Mouse (Mus musculus) frontal cortex, postnatal 25 days (tissue): ENCODE measurements around the gene Sbf2.
"Not testable (repeated sequence)": the region's sequence is repeated elsewhere in the genome, so short reads cannot be mapped to it uniquely, and the experiment has no call there.

Experiments
- DNase-seq, 2 experiments: peaks; one replicate each; pipeline ENCODE4 v3.0.0; 2022; ENCODE audit warnings: low spot score in 2 of 2

Sbf2 gene

DNA sequence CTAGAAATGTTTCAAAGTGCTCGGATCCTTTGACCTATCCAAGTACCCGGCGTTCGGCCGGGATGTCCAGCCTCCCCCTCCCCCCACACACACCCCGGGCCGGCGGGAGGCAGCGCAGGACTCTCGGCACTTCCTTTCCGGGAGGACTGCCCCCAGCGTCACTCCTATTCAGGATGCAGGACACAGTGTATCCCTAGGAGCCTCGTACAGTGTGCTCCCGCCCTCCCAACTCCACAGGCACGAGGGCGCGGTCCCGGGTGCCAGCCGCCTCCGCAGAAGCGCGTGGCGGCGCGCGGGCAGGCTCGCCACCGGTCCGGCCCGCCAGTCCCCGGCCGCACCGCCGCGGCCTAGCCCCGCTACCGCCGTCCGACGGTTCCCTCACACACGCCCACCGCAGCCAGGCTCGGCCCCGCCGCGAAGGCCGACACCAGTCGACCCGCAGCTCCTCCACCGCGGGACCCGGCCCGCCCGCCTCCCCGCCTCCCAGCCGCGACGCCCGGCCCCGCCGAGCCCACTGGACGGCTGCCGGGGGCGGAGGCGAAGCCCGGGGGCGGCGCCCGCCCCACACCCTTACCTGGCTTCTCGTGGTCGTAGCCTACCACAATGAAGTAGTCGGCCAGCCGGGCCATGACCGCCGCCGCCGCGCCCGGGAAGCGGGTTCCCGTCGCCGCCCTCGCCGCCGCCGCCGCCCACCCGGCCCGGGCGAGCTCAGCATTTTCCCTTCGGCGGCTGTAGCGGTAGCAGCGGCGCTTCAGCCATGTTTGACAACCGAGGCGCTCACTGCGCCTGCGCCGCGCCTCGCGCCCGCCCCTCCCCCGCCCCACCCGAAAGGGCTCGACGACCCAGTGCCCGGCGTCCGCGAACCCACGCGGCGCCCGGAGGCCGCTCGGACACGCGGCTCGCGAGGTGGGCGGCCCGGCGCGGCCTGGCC, at the start of gene Sbf2:
Gene Sbf2, minus strand, starts transcription at position 790 of the 931 bp plus-strand sequence.
- peak; percentile 50 to 56 for DNase-seq

DNA sequence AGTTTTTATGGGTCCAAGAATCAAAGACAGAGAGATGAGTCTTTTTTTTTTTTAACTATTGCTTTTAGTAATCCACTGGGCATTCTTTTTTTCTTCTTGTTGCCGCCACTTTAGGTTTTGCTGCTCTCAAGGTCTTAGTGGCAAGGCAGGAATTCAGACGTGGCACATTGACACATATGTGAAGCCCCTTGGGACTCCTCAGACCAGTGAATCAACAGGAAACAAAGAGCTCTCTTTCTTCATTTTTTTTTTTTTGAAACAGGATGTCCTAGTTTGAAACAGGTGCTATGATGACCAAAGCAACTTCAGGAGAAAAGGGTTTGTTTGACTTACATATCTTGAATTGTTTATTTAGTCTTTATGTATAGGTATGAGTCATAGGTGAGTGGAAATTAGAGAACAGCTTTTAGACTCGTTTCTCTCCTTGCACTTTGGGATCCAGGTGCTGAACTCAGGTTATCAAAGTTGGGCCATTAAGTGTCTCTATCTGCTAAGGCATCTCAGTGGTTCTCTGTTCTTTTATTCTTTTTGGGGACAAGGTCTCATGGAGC, 43.7 kb upstream of the Sbf2 start:
- no peak for DNase-seq

DNA sequence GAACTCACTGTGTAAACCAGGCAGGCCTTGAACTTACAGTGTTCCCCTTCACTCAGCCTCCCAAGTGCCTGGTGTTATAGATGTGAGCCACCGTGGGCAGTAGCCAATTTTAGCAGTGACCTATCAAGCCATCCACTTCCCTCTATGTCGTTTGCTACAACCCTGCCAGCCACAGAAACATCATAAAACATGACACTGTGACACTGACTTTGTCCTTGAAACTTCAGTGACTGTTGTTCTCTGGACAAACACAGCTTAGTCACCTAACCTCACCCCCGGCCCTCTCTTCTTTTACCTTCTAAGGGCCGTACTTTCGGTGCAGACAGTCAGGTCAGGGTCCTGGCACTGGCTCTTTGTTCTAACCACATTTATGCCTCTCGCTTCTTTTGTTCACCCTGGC, 41.2 kb upstream of the Sbf2 start:
- DNase-seq, result no peak

DNA sequence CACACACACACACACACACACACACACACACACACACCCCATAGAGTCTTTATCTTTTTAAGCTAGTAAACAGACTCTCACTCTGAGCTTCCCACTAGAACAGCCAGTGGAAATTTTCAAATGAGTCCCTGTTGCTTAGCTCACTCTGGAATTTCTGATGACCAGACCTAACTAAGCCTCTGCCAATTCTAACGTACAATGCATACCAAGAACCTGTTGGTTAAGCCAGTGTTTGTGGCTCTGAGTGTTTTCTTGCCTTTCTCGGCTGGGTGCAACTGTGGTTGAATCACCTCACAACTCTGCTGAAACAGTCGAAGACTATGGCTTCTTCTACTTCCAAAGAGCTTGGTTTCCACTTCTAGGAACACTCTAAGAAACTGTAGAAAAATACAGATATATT, 40.5 kb upstream of the Sbf2 start:
- DNase-seq, result no peak

DNA sequence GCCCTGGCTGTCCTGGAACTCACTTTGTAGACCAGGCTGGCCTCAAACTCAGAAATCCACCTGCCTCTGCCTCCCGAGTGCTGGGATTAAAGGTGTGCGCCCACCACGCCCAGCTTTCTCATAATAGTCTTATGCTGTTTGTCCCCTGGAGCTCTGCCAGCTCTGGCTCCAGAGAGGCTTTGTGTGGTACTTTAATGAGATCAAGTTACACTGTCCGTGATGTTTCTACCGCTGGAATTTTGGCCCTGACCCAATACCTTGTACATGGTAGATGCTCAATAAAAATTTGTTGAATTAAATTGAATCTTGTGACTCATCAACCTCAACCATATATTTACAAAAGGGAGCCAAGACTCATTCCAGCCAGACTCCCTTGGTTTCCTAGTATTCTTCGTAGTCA, 36.4 kb upstream of the Sbf2 start:
- DNase-seq, result no peak

DNA sequence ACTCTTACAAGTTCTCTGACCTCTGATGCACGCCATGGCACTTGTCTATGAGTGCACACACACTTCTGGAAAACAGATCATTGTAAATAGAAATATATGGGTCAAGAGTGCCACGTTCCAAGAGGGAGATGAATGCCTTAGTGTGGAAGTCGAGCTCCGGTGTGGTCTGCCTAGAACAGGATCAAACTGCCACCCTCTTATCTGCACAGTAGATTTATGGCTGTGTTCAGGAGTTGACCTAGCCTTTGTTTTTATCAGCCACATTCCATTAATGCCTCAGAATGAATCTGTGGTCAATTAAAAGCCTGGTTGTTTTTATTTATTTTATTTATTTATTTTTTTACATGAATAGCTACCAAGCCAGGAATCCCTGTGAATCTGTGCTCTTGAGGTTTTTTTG, 35.8 kb upstream of the Sbf2 start:
- DNase-seq, result no peak

DNA sequence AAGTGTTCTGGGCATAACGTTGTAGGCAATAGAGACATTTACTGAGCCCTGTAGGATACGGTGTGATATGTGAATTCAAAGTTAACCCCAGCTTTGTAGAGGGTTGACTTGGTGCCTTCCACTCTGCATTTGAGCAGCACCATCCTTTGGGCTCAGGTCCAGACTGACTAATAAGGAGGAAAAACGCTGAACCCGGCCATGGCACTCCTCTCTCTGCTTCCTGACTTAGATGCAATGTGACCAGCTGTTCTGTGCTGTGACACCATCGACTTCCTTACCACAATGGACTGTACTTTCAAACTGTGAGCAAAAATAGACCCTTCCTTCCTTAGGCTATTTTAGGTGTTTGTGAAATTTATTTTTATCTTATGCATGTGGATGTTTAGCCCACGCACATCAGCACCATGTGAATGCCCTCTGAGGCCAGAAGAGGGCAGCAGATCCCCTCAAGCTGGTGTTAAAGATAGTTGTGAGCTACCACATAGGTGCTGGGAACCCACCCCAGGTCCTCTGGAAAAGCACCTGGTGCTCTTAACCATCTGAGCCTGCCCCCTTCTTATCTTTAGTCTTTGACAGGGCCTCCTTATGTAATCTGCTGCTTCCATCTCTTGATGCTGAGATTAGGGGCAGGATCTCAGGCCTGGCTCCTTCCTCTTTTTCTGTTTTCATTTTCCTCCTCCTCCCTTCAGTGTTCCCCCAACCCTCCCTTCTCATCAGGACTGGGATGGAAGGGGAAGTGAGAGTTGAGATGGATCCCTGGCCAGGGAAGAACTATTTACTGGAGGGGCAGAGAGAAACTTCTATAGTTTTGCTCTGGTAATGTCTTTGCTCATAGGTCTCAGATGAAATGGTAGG, 34.6 kb upstream of the Sbf2 start:
- DNase-seq, result no peak

DNA sequence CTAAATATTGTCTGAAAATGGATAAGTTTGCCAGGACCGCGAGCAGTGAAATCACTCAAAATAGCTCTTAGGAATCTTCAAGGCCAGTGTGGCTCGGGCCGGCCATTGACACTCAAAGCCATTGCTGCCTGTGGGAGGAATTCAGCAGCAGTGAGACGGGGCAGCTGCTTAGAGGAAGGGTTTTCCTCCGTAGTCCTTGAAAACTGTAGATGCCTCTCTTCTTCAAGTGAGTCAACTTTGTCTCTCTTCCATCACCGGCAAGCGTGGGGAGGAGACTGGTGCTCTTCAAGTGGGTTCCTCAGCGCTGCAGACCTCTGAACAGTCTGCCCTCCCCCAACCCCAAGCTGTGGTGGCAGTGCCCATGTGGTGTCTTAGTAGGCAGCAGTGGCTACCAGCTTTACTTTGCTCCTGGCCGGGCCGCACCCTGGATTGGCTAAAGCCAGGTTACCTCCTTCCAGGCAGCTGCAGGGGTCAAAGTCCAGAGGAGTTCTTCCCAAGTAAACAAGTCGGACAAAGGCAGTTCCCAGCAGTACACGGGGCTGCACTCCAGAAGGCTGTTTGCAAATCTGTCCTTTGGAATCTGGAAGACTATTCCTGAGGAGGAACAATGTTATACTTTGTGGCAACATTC, 33.8 kb upstream of the Sbf2 start:
- no peak for DNase-seq

DNA sequence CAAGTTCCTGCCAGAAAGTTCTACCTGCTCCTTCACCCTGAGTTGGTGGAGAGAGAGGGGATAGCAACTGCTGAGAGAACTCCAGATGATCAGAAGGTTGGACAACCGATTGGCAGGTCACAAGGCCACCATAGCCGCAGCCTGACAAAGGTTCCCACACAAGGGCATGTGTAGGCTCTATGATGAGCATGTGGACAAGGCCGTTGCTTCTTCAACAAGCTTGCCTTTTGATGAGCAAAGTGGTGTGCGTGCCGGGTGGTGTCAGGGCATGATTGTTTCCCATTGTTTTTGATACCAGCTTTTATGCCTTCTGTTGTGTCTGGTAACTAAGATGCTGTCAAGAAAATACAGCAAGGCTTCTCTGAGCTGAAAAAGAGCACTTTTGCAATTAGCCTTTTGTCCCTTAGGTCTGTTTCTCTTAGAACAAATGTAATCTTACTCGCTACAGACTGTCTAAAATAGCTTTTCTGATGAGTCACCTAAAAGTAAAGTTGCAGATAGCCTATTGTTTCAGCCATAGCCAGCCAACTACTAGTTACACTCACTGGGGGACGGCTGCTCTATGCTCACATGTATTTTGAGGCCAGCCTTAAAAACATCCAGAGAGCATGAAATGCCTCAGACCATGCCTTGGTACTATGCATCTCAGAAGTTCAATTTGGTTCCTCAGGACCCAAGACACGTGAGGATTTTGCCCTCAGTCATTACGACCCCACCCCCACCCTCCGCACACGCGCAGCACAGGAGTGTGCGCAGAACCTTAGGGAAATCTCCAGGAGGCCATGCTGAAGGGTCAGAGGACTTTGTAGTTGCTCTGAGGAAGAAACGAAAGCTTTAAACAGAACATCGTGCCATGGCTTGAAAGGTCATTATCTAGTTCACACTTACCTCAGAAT, 33.1 kb upstream of the Sbf2 start:
- no peak for DNase-seq

DNA sequence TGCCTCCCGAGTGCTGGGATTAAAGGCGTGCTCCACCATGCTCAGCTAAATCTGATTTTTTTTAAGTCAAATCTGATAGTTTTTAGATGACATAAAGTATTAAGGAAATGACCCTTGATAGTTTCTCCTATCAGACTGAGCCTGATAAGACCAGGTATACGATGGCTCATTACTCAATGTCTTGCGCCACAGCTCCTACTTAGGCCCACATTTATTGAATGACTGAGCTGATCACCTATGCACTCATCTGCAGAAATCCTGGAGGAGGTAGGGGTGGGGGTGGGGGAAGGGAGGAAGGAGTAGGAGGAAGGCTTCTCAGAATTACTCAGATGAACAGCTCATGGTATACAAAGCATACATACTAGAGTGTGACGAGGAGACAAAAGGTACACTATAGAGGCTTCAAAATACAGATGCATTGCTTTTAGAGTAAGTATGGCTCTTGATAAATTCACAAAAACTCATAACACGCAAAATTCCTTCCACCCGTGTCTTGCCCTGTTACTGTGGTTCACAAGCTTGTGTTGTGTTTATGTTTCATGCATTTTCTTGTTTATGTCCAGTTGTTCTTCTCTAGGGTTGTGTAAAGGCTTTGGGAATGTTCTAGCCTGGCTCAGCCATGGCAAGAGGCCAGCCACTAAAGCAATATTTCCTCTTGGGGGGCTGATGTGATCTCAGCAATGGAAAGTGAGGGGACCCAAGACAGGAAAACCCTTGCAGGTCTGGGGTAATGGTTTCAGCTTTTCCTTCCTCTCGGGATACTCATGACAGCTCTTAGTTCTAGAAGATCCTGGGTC, 32.1 kb upstream of the Sbf2 start:
- no peak for DNase-seq

DNA sequence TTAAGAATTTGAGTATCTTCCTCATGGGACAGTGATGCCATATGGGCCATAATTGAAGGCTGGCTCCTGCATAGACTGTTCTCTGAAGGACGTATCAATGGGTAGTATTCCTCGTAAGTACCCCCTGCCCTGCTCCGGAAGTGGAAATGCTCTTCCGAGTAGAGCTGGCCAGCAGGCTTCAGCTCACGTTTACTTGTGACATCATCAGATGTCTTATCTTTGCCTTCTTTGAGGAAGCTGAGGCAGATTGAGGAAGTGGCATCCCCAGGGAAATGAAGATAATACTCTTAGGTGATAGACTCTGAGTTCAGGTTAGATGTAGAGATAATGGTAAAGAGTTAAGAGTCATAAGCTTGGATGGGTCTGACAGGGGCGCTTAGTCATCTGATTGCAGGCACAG, 31.1 kb upstream of the Sbf2 start:
- DNase-seq, result no peak

DNA sequence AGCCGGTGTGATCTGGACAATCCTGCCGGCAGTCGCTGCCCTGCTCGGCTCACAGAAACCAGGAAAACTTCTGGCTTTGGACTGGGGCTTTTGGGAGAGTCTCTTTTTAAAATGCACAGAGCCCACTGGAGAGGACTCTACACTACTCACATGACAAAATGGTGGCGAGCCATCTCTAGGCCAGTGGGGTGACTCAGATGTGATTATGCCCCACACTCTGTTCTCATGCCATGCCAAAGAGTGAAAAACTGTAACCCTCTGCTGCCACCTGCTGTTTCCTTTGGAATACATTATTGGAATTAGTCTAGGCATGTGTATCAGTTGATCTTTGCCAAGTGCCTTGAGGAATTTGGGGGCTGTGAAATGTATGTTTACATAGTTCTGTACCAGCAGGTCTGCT, 30.6 kb upstream of the Sbf2 start:
- DNase-seq, result peak in 1 of 2 experiments; percentile 51

DNA sequence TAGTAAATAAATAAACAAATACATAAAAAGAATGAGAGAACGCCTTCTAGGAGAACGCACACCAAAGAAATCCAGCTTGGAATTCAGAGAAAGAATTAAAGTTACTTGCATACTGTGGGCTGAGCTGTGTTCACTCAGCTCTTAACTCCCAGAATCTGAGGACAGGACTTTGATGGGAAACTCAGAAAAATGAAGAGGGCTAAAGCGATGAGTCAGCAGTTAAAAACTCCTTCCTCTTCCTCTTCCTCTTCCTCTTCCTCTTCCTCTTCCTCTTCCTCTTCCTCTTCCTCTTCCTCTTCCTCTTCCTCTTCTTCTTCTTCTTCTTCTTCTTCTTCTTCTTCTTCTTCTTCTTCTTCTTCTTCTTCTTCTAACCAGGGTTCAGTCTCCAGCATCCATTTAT, 25.2 kb upstream of the Sbf2 start:
- not testable (repeated sequence) for DNase-seq

DNA sequence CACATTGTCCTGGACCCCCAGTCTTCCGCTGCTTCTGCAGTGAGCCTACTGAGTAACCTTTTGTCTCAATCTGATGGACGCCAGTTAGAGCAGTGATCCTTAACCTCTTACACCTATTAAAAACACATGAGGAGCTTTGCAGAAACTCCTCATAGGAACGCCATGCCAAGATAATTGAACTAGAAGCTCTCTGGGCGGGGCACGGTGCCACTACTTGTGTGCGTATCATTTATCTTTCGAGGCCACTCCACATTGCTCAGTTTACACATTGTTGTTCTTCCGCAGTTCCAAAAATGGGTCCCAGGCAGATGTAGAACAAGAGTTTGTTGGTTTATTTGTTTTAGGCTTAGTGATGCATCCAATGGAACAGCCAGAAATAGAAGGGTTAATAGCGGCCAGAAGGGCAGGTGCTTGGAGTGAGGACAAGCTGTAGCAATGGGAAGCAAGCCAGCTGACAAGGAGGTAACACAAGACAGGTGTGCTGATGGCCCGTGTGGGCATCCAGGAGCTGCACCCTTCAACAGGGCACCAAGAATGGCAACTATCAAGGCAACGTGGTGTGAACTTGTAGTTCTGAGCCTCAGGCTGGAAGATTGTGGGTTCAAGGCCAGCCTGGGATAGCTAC, 24.7 kb upstream of the Sbf2 start:
- no peak for DNase-seq

DNA sequence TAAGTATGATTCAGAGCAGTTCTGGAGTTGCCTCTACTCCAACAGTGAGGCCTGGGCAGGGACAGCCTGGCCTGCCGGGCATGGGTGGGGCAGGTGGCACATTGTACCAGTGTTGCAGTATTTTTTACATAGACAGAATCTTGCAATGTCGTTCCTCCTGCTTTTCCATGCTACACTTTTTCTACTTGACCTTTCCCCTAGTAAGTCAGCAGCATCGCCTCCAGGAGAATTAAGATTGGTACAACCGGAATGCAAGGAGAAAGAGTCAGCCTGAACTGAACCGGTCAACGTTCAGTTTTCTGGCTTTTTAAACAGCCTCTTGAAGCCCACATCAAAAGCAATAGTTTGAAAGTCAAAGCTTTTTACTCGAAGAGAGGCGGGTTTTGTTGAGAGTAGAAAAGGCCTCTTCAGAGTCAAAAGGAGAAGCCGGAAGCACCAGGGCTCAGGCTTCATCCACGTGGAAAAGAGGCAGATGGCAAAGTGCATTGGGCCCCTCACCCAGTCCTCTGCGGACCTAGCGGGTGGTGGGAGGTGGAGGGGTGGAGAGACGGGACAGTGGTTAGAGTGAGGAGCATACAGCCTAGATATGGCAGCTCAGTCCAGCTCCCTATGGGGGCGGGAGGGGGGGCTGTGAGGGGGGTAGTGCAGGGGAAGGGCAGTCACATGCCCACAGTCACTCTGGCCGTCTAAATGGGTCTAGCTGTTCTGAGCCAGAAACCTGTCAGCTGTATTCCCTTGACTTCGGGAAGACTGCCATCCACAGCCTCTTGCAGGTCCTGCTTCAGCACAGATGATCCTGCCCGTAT, 23.8 kb upstream of the Sbf2 start:
- no peak for DNase-seq

DNA sequence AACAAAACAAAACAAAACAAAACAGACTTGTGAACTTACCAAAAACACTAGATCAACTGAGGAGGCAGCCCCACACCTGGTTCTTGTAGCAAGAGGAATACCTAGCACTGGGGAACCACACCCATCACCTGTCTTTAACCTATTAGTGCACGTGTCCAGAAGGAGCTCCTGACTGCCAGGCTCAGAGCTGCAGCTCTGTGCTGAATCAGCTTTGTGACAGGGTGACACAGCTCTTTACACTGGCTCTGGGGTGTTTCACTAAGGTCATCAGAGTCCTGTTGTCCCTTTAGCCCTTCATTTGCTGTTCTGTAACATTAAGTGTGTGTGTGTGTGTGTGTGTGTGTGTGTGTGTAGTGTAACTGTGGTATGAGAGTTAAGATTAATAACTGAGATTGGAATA, 21.8 kb upstream of the Sbf2 start:
- DNase-seq, result no peak

DNA sequence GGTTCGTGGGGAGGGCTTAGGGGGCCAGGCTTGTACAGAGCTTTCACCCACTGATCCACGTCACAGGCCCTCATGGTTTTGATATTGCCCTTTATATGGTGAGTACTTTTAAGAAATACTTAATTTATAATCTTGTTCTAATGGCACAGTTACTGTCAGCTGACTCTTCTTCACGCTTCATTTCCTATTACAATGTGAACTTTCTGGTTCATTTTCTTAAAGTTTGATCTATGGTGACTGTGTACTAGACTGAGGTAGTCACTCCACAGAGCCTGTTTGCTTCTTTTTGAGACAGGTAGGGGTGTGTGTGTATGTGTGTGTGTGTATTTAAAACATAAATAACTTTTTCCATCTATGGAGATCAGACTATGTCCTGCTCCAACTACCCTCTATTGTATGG, 21.2 kb upstream of the Sbf2 start:
- DNase-seq, result no peak

DNA sequence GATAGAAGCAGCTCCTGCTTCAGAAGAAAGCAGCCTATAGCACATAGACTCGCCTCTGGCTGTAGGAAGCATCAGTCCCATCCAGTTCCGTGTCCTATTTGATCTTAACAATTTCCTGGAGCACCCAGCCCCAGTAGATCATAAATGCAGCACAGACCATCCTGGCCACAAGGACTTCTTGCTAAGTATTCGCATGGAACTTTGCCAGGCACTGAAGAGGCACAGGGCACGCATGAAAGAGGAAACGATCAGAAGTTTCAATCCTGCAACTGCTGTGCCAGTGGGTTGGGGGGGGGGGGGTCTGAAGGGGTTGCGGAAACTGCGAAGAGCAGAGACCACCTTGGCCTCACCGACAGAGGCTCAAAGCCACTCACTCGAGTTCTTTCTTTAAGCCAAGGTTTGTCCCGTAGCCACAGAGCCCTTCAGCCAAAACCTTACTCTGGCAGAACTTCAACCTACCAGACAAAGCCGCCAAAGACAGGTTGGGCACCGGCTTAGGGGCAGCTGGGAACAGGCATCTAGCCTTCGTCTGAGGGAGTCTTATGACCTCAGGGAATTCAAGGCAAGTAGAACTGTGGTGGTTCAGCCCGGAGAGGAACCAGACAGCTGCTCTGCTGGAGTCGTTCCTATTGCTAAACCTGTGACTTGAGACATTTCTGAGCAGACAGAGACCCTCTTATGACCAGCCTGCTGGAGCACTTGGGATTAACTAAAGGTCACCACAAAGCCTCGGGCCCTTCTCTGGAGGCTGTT, 16.6 kb upstream of the Sbf2 start:
- no peak for DNase-seq
